Mouse (Mus musculus) kidney, adult 10 weeks (tissue): ENCODE measurements around the gene Vmn2r56. TPM values are rescaled to one million over a fixed set of nuclear protein-coding genes. Genes with fewer than 3 reads are reported as not detected.

Source experiments
- polyA plus RNA-seq: library from polyadenylated mRNA; stranded (reverse); fragments of 350-450 nt; fragmentation: Illumina TruSeq; extraction: RNeasy Lipid Tissue Mini Kit (QIAGEN cat#74804); gene quantifications from one replicate; pipeline ENCODE4 v1.2.3, GENCODE M21; 2014; ENCODE audit warnings: low read depth, low replicate concordance

Gene Vmn2r56
- not detected for polyA plus RNA-seq

GRCm38 (mm10) chr7:12734904-12735303 lies at the start of gene Vmn2r56:
Gene Vmn2r56 (minus strand): TSS chr7:12735004.

GRCm38 (mm10) chr7:12684903-12685302 lies 49.9 kb downstream of the Vmn2r56 start, which contains the start of gene Vmn2r55:
Gene Vmn2r55 (minus strand): TSS chr7:12685003.

GRCm38 (mm10) chr7:12640219-12640618 lies 94.6 kb downstream of the Vmn2r56 start, which contains the start of gene Vmn2r54:
Gene Vmn2r54 (minus strand): TSS chr7:12640319.

Other genes with a start within 250 kb of the Vmn2r56 start
- gene 2900092C05Rik, start 222.5 kb downstream of the Vmn2r56 start, polyA plus RNA-seq: not detected
- not detected for gene Vmn2r53, start 126.2 kb downstream of the Vmn2r56 start, polyA plus RNA-seq
- not detected for gene Vmn2r54, start 94.7 kb downstream of the Vmn2r56 start, polyA plus RNA-seq
- gene Vmn2r55, start 50.0 kb downstream of the Vmn2r56 start, polyA plus RNA-seq: not detected
- gene Zscan18, start 68.6 kb upstream of the Vmn2r56 start, polyA plus RNA-seq: 0.81 TPM
- 24.1 TPM for gene Zfp329, start 83.9 kb upstream of the Vmn2r56 start, polyA plus RNA-seq
- 30.9 TPM for gene Zfp110, start 99.8 kb upstream of the Vmn2r56 start, polyA plus RNA-seq
- 5.7 TPM for gene Zfp128, start 146.2 kb upstream of the Vmn2r56 start, polyA plus RNA-seq
- gene Zscan22, start 162.8 kb upstream of the Vmn2r56 start, polyA plus RNA-seq: 5.6 TPM
- gene Rps5, start 187.3 kb upstream of the Vmn2r56 start, polyA plus RNA-seq: 13.9 TPM
- gene Rnf225, start 192.4 kb upstream of the Vmn2r56 start, polyA plus RNA-seq: 0.16 TPM
- 2.7 TPM for gene Zfp324, start 230.8 kb upstream of the Vmn2r56 start, polyA plus RNA-seq
- gene Zfp446, start 242.8 kb upstream of the Vmn2r56 start, polyA plus RNA-seq: 2.0 TPM